Mouse (Mus musculus): ENCODE measurements around the gene Plekha4. TPM values are rescaled to one million over a fixed set of nuclear protein-coding genes. Genes with fewer than 3 reads are reported as not detected.

Plekha4 gene
- polyA plus RNA-seq, 1 experiment from 2014 or later = 0.80 TPM

- no peak overlapping the region for H3K4me3 ChIP-seq (ENCODE audit: control insufficient read depth in 1 of 2, insufficient read depth in 1 of 2, low read depth in 1 of 2, low read length in 2 of 2)
- no peaks in the 10 kb centered on the region for H3K9me3 ChIP-seq (ENCODE audit: control insufficient read depth, low read length)
- H3K36me3 ChIP-seq (ENCODE audit: control insufficient read depth, insufficient read depth, low read length) = no peaks in the 10 kb centered on the region
- H3K27ac ChIP-seq (replicated peaks in 1 of 2; ENCODE audit: control insufficient read depth in 1 of 2, insufficient read depth in 1 of 2, low read depth in 2 of 2, low read length in 2 of 2) = no peak overlapping the region
- no peak overlapping the region for H3K4me2 ChIP-seq (ENCODE audit: low read length)
- H3K27me3 ChIP-seq (ENCODE audit: control insufficient read depth, insufficient read depth, low read length) = no peaks in the 10 kb centered on the region
- 90% methylated on average over 9 of the region's 9 CpGs for WGBS
- no peak overlapping the region for H3K9ac ChIP-seq (ENCODE audit: low read length)
- ATAC-seq (ENCODE audit: insufficient number of reproducible peaks, insufficient read depth, low FRiP score, low read depth) = no peak
- peaks cover 12 to 20% of the 10 kb centered on the region in 2 experiments for H3K4me1 ChIP-seq (ENCODE audit: control insufficient read depth in 2 of 2, insufficient read depth in 2 of 2, low read length in 2 of 2)
Measured at GRCm38 (mm10) chr7:45565446-45565845, 39.3 kb downstream of the Plekha4 start.

- Histone ChIP-seq H3K36me3 (ENCODE audit: control insufficient read depth, insufficient read depth, low read length) (no peaks in the 10 kb centered on the region), H3K9ac (ENCODE audit: low read length) (peak overlapping the region; percentile 62), H3K27me3 (ENCODE audit: control insufficient read depth, insufficient read depth, low read length) (no peaks in the 10 kb centered on the region), H3K27ac (replicated peaks in 1 of 2; ENCODE audit: control insufficient read depth in 1 of 2, insufficient read depth in 1 of 2, low read depth in 2 of 2, low read length in 2 of 2) (peak overlapping the region; percentile 66 to 84; a peak in 3 of 4 replicates), H3K9me3 (ENCODE audit: control insufficient read depth, low read length) (no peaks in the 10 kb centered on the region), H3K4me3 (ENCODE audit: control insufficient read depth in 1 of 2, insufficient read depth in 1 of 2, low read depth in 1 of 2, low read length in 2 of 2) (peak overlapping the region in 1 of 2 experiments; percentile 41; a peak in 1 of 4 replicates), H3K4me2 (ENCODE audit: low read length) (peak overlapping the region; percentile 72), H3K4me1 (ENCODE audit: control insufficient read depth in 2 of 2, insufficient read depth in 2 of 2, low read length in 2 of 2) (peaks cover 16 to 25% of the 10 kb centered on the region in 2 experiments)
- 61% methylated on average over 8 of the region's 8 CpGs for WGBS
- no peak for ATAC-seq (ENCODE audit: insufficient number of reproducible peaks, insufficient read depth, low FRiP score, low read depth)
Measured at GRCm38 (mm10) chr7:45567112-45567779, 41.1 kb downstream of the Plekha4 start.

GRCm38 (mm10) chr7:45567780-45568516, 41.8 kb downstream of the Plekha4 start:
- no peaks in the 10 kb centered on the region for H3K27me3 ChIP-seq (ENCODE audit: control insufficient read depth, insufficient read depth, low read length)
- peaks cover 16 to 24% of the 10 kb centered on the region in 2 experiments for H3K4me1 ChIP-seq (ENCODE audit: control insufficient read depth in 2 of 2, insufficient read depth in 2 of 2, low read length in 2 of 2)
- peak overlapping the region; percentile 66 to 84 for H3K27ac ChIP-seq (replicated peaks in 1 of 2; ENCODE audit: control insufficient read depth in 1 of 2, insufficient read depth in 1 of 2, low read depth in 2 of 2, low read length in 2 of 2)
- peak; percentile 94 for ATAC-seq (ENCODE audit: insufficient number of reproducible peaks, insufficient read depth, low FRiP score, low read depth)
- 1% methylated on average over 24 of the region's 24 CpGs for WGBS
- H3K9ac ChIP-seq (ENCODE audit: low read length) = peak overlapping the region; percentile 62
- H3K36me3 ChIP-seq (ENCODE audit: control insufficient read depth, insufficient read depth, low read length) = no peaks in the 10 kb centered on the region
- H3K9me3 ChIP-seq (ENCODE audit: control insufficient read depth, low read length) = no peaks in the 10 kb centered on the region
- peak overlapping the region; percentile 72 for H3K4me2 ChIP-seq (ENCODE audit: low read length)
- peak overlapping the region; percentile 41 to 48 for H3K4me3 ChIP-seq (ENCODE audit: control insufficient read depth in 1 of 2, insufficient read depth in 1 of 2, low read depth in 1 of 2, low read length in 2 of 2)

GRCm38 (mm10) chr7:45568601-45569473, 42.7 kb downstream of the Plekha4 start:
- 68% methylated on average over 10 of the region's 10 CpGs for WGBS
- no peaks in the 10 kb centered on the region for H3K27me3 ChIP-seq (ENCODE audit: control insufficient read depth, insufficient read depth, low read length)
- peak overlapping the region; percentile 65 to 80 for H3K27ac ChIP-seq (replicated peaks in 1 of 2; ENCODE audit: control insufficient read depth in 1 of 2, insufficient read depth in 1 of 2, low read depth in 2 of 2, low read length in 2 of 2)
- peak overlapping the region; percentile 45; the same call in 1 of the 2 replicates for H3K9ac ChIP-seq (ENCODE audit: low read length)
- no peaks in the 10 kb centered on the region for H3K36me3 ChIP-seq (ENCODE audit: control insufficient read depth, insufficient read depth, low read length)
- ATAC-seq (ENCODE audit: insufficient number of reproducible peaks, insufficient read depth, low FRiP score, low read depth) = no peak
- H3K4me1 ChIP-seq (ENCODE audit: control insufficient read depth in 2 of 2, insufficient read depth in 2 of 2, low read length in 2 of 2) = peaks cover 16 to 24% of the 10 kb centered on the region in 2 experiments
- no peaks in the 10 kb centered on the region for H3K9me3 ChIP-seq (ENCODE audit: control insufficient read depth, low read length)
- H3K4me2 ChIP-seq (ENCODE audit: low read length) = peak overlapping the region; percentile 72
- H3K4me3 ChIP-seq (ENCODE audit: control insufficient read depth in 1 of 2, insufficient read depth in 1 of 2, low read depth in 1 of 2, low read length in 2 of 2) = peak overlapping the region; percentile 19 to 41; a peak in 3 of 4 replicates

- Histone ChIP-seq H3K27me3 (ENCODE audit: control insufficient read depth, insufficient read depth, low read length) (no peaks in the 10 kb centered on the region), H3K4me1 (ENCODE audit: control insufficient read depth in 2 of 2, insufficient read depth in 2 of 2, low read length in 2 of 2) (peaks cover 25 to 31% of the 10 kb centered on the region in 2 experiments), H3K27ac (replicated peaks in 1 of 2; ENCODE audit: control insufficient read depth in 1 of 2, insufficient read depth in 1 of 2, low read depth in 2 of 2, low read length in 2 of 2) (peak within 1 kb of the TSS; percentile 71 to 89), H3K4me2 (ENCODE audit: low read length) (peak within 1 kb of the TSS; percentile 81), H3K9ac (ENCODE audit: low read length) (peak within 1 kb of the TSS; percentile 89), H3K36me3 (ENCODE audit: control insufficient read depth, insufficient read depth, low read length) (no peaks in the 10 kb centered on the region), H3K4me3 (ENCODE audit: control insufficient read depth in 1 of 2, insufficient read depth in 1 of 2, low read depth in 1 of 2, low read length in 2 of 2) (peak within 1 kb of the TSS; percentile 76 to 81), H3K9me3 (ENCODE audit: control insufficient read depth, low read length) (no peaks in the 10 kb centered on the region)
- ATAC-seq (ENCODE audit: insufficient number of reproducible peaks, insufficient read depth, low FRiP score, low read depth) = peak; percentile 69
- WGBS = 1% methylated on average over 42 of the region's 42 CpGs
Measured at GRCm38 (mm10) chr7:45570103-45570741, 44.1 kb downstream of the Plekha4 start, which contains the start of gene Bcat2. Gene Bcat2 (plus strand): TSS chr7:45570153.

GRCm38 (mm10) chr7:45571966-45572365, 45.8 kb downstream of the Plekha4 start:
- H3K27me3 ChIP-seq (ENCODE audit: control insufficient read depth, insufficient read depth, low read length) = no peaks in the 10 kb centered on the region
- H3K27ac ChIP-seq (replicated peaks in 1 of 2; ENCODE audit: control insufficient read depth in 1 of 2, insufficient read depth in 1 of 2, low read depth in 2 of 2, low read length in 2 of 2) = no peak overlapping the region; a peak in 1 of 4 replicates
- peak overlapping the region; percentile 81 for H3K4me2 ChIP-seq (ENCODE audit: low read length)
- peaks cover 16% of the 10 kb centered on the region for H3K36me3 ChIP-seq (ENCODE audit: control insufficient read depth, insufficient read depth, low read length)
- H3K9me3 ChIP-seq (ENCODE audit: control insufficient read depth, low read length) = no peaks in the 10 kb centered on the region
- H3K9ac ChIP-seq (ENCODE audit: low read length) = no peak overlapping the region
- no peak for ATAC-seq (ENCODE audit: insufficient number of reproducible peaks, insufficient read depth, low FRiP score, low read depth)
- H3K4me3 ChIP-seq (ENCODE audit: control insufficient read depth in 1 of 2, insufficient read depth in 1 of 2, low read depth in 1 of 2, low read length in 2 of 2) = no peak overlapping the region
- H3K4me1 ChIP-seq (ENCODE audit: control insufficient read depth in 2 of 2, insufficient read depth in 2 of 2, low read length in 2 of 2) = peaks cover 25 to 31% of the 10 kb centered on the region in 2 experiments
- 52% methylated on average over 1 of the region's 1 CpGs for WGBS

Data from heart, embryonic 14.5 days (tissue).